Mouse (Mus musculus) bone marrow, adult 2 months (tissue): ENCODE measurements around the gene Wdr61. TPM values are rescaled to one million over a fixed set of nuclear protein-coding genes. Genes with fewer than 3 reads are reported as not detected.

Experiments used
- H3K27ac ChIP-seq: fragments of 200-500 bp; 2 replicates; pipeline ENCODE4 v1.5.1; 2012; ENCODE audit warnings: low read depth, mild to moderate bottlenecking, control low read depth, inconsistent platforms, low read length; ENCODE audit not compliant: control insufficient read depth, poor library complexity, insufficient read depth
- H3K4me1 ChIP-seq: fragments of 200-500 bp; 2 replicates; pipeline ENCODE4 v1.6.1; 2011; ENCODE audit warnings: low read length; ENCODE audit not compliant: control insufficient read depth, insufficient read depth
- H3K4me3 ChIP-seq: fragments of 200-500 bp; replicated peaks from 2 replicates; pipeline ENCODE3; 2011; ENCODE audit warnings: mild to moderate bottlenecking, low read depth, low read length, control low read depth; ENCODE audit not compliant: control insufficient read depth
- CTCF ChIP-seq: fragments of 200-500 bp; IDR thresholded peaks from 2 replicates; pipeline ENCODE4 v1.5.1; 2011; ENCODE audit warnings: low read length, control low read depth; ENCODE audit not compliant: control insufficient read depth, insufficient read depth
- POLR2A ChIP-seq: fragments of 200-500 bp; IDR thresholded peaks from 2 replicates; pipeline ENCODE4 v1.6.1; 2011; ENCODE audit warnings: low read depth, mild to moderate bottlenecking, control low read depth, low read length, borderline replicate concordance; ENCODE audit not compliant: control insufficient read depth
- WGBS: fragments of 180-500 bp; shearing (Covaris S2); methylation state at CpG from one replicate; pipeline ENCODE4 v1.1.7; 2018; 5-methylcytosine and 5-hydroxymethylcytosine counted together
- polyA plus RNA-seq: library from polyadenylated mRNA; stranded (reverse); fragments of >200 nt; gene quantifications from 2 replicates; pipeline ENCODE4 v1.2.4, GENCODE M21; 2011; ENCODE audit warnings: low replicate concordance; ENCODE audit not compliant: missing spikeins, insufficient read depth, insufficient read length

The Wdr61 gene
- polyA plus RNA-seq: 28.3 and 30.4 TPM in 2 replicates

- TF ChIP-seq POLR2A: peak; percentile 89
- peak; percentile 48; the same call in 1 of the 2 replicates for TF ChIP-seq CTCF
- 1% methylated on average over 32 of the region's 32 CpGs for WGBS
- Histone ChIP-seq H3K4me3 (peak within 1 kb of the TSS; percentile 81), H3K4me1 (no peaks in the 10 kb centered on the region; the same call in 1 of the 2 replicates), H3K27ac (peak within 1 kb of the TSS; percentile 46)
Observed at GRCm38 (mm10) chr9:54733921-54734638, at the start of gene Wdr61. TSS of gene Wdr61 (minus strand) at chr9:54734519.

- Histone ChIP-seq H3K27ac (no peak overlapping the region), H3K4me1 (no peaks in the 10 kb centered on the region), H3K4me3 (no peak overlapping the region)
- WGBS: 63% methylated on average over 3 of the region's 3 CpGs
- TF ChIP-seq POLR2A (no peak), CTCF (no peak)
Observed at GRCm38 (mm10) chr9:54784003-54784402, 49.7 kb upstream of the Wdr61 start.

- Histone ChIP-seq H3K4me3 (no peak overlapping the region), H3K27ac (no peak overlapping the region), H3K4me1 (no peaks in the 10 kb centered on the region)
- WGBS: 83% methylated on average over 15 of the region's 15 CpGs
- TF ChIP-seq CTCF: no peak
- TF ChIP-seq POLR2A: no peak
Observed at GRCm38 (mm10) chr9:54782504-54782903, 48.2 kb upstream of the Wdr61 start.

GRCm38 (mm10) chr9:54779280-54779679 is 45.0 kb upstream of the Wdr61 start:
- 83% methylated on average over 8 of the region's 8 CpGs for WGBS
- H3K4me1 ChIP-seq: no peaks in the 10 kb centered on the region
- H3K4me3 ChIP-seq: no peak overlapping the region
- no peak overlapping the region for H3K27ac ChIP-seq
- no peak for TF ChIP-seq POLR2A
- TF ChIP-seq CTCF: no peak

GRCm38 (mm10) chr9:54776451-54776982 is 42.2 kb upstream of the Wdr61 start:
- Histone ChIP-seq H3K4me3 (no peak overlapping the region), H3K27ac (no peak overlapping the region), H3K4me1 (no peaks in the 10 kb centered on the region)
- 63% methylated on average over 13 of the region's 13 CpGs for WGBS
- no peak for TF ChIP-seq POLR2A
- no peak for TF ChIP-seq CTCF

- Histone ChIP-seq H3K4me3 (no peak overlapping the region), H3K27ac (no peak overlapping the region), H3K4me1 (no peaks in the 10 kb centered on the region)
- WGBS: 58% methylated on average over 11 of the region's 11 CpGs
- TF ChIP-seq CTCF: no peak
- no peak for TF ChIP-seq POLR2A
Observed at GRCm38 (mm10) chr9:54770140-54770780, 35.9 kb upstream of the Wdr61 start.

GRCm38 (mm10) chr9:54765336-54766085 is 31.2 kb upstream of the Wdr61 start:
- TF ChIP-seq POLR2A: no peak
- TF ChIP-seq CTCF: no peak
- H3K27ac ChIP-seq: no peak overlapping the region
- WGBS: 4% methylated on average over 41 of the region's 41 CpGs
- H3K4me1 ChIP-seq: no peaks in the 10 kb centered on the region
- no peak overlapping the region for H3K4me3 ChIP-seq

- no peaks in the 10 kb centered on the region for H3K4me1 ChIP-seq
- H3K4me3 ChIP-seq: no peak within 1 kb of the TSS
- no peak for TF ChIP-seq POLR2A
- no peak for TF ChIP-seq CTCF
- 2% methylated on average over 45 of the region's 45 CpGs for WGBS
- H3K27ac ChIP-seq: no peak within 1 kb of the TSS
Observed at GRCm38 (mm10) chr9:54764561-54765217, 30.4 kb upstream of the Wdr61 start, which contains the start of gene Crabp1. TSS of gene Crabp1 (plus strand) at chr9:54764748.
